Mouse (Mus musculus): ENCODE results near the gene Rita1.
A peak's percentile ranks its signal among the peaks of the same experiment; 100 is the strongest.

Gene Rita1

DNA sequence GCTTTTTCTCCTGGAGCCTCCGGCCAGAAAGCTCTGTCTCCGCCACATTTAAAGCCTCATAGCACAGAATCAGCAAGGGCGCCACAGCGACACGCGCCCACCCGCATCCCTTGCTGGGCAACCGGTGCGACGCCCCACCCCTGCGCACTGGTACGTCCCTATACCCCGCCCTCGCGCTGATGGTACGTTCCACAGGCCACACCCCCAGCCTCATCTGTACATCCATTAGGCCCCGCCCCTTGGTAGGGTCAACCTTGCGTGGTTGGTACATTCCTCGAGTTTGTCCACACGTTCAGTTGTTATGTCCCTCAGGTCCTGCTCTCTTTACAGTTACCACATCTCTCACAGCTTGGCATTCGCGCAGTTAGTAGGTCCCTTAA is at the start of gene Rita1, which contains the start of gene Ddx54:
Rita1 (minus strand) TSS at position 148 of the 380 bp plus-strand sequence.
Ddx54 (plus strand) TSS at position 298 of the 380 bp plus-strand sequence.
- peak; percentile 92 to 99 for DNase-seq (ENCODE audit: low spot score in 2 of 2)

DNA sequence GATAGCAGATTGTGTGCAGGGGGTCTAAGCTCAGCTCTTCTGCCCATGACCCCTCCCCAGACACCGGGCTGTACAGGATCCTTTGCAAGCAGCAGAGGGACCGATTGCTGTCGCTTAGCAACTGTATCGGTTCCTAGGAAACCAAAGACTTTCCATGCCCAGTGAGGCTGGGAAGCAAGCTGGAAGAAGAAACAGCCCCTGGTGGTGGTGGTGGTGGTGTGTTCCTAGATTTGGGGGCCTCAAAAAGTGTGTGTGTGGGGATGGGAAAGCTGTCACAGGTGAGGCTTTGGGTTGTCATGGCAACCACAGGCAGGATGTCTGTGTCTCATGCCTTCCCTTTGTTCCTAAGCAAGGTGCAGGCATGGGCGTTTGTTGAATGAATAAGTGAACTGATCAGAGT is 48.4 kb upstream of the Rita1 start:
- no peak for DNase-seq (ENCODE audit: low spot score in 2 of 2)

DNA sequence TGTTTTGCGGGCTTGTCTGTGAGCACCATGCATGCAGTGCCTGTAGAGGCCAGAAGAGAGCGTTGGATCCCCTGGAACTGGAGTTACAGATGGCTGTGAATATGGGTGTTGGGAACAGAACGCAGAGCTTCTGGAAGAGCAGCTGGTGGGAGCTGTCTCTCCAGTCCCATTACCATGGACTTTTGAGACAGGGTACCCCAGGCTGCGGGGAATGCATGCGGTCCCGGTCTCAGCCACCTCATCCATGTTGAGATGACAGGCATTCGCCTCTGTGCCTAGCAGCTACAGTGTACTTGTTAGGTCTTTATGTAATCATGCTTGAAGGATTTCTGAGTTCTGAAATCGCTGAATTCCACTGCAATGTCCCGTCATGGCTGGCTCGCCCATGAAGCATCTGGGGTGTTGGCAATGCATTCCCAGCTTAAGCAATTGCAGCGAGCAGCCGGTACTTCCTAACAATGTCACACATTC is 43.9 kb upstream of the Rita1 start:
- no peak for DNase-seq (ENCODE audit: low spot score in 2 of 2)

DNA sequence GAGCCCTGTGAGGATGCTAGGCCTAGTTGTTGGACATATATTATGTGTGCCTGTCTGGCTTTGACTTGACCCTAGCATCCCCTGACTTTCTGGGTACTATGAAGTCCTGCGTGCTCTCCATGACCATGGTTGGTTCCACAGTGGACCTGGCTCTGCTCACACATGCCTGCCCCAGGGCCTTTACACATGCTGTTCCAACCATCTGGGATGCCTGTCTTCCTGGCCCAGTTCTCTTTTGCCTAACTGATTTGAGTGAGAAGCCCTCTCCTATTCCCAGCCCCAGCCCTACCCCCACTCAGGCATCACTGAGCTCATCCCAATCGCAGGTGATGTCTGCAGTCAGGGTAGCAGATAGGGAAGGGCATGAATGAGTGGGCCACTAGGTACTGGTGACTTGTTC is 41.5 kb upstream of the Rita1 start:
- no peak for DNase-seq (ENCODE audit: low spot score in 2 of 2)

DNA sequence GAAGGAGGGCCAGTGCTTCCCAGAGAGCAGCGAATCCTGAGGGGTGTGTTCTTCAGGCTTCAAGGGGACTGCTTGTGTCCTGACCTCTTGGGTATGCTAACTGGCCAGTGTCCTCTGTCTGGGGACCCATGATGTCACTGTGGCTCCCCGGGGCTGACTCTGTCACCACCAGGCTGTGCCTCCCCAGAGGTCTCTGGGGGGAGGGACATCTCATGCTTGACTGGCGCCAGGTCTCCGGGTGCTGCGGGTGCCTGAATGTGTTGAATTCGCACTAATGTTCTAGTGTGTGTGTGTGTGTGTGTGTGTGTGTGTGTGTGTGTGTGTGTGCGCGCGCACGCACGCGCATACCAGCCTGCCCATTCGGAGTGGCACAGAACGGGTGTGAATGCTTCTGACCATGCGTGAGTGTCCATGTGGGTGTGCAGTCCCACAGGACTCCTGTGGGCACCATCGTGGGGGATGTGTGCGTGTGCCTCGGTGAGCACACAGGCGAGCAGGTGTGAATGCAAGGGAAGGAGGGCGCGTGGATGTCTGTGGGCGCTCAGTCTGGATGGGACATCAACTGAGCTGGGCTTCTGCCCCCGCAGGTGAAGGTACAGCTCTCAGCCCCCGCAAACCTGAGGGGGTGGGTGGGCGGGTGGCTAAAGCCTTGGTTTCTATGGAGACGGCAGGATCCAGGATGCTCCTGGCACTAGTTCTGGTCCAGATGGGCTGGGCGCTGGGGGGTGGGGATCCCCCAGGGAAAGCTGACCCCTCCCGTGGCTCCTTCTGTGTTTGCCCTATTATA is 40.7 kb upstream of the Rita1 start:
- DNase-seq (ENCODE audit: low spot score in 2 of 2): no peak

DNA sequence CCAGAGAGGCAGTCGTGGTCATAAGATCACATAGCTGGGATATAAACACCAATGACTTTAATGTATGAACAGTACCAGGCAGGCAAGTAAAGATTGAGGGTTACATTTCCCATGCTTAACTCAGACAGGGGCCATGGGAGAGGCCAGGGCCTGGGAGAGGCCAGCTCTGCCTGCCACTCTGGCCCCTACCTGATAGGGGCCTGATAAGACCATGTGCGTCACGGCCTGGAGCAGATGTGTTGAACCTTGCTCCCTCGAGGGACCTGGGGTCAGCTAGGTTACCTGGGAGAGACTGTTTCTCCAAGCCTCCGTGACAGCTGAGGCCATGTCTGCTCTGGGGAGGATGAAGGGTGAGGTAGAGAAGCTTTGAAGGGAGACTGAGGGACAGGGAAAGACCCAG is 38.8 kb upstream of the Rita1 start:
- DNase-seq (ENCODE audit: low spot score in 2 of 2): no peak

DNA sequence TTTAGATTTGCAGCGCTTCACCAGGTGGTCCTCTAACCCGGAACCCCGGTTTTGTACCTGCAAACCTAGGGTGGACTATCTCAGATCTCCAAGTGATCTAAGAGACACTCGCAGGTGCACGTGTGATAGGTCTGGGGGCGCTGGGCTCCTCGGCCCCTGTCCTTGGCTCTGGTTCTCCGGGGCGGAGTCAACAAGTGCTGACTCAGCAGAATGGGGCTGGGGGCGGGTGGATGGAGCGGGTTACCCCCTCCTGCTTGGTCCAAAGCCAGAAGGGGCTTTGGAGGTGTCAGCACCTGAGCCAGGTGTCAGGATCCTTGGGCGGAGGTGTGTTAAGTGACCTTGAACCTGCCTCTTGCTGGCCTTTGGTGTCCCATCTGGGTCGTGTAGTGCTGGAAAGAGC is 37.5 kb upstream of the Rita1 start:
- no peak for DNase-seq (ENCODE audit: low spot score in 2 of 2)

DNA sequence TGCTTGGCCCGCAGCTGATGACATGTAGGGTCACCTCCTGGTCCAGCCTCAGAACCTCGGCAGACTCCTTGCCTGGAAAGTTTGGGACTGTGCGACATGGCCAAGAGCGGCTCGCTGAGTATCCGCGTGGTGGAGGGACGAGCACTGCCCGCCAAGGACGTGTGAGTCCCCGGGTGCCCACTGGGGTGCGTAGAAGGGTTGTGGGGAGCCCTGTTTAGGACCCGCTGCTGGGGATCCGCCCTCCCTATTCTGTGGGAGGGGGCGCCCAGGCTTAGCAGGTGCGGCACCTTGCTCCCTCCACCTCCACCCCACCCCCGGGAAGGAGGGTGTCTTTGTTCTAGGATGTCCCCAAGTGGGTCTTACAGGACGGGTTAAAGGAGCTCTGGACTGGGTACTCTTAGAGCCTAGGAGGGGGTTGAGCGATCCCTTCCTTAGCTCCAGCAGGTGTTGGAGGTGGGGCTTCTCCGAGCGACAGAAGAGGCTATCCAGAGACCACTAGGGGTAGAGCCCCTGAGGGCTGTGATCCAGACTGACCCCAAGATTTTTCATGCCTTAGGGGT is 37.1 kb upstream of the Rita1 start:
- peak in 1 of 2 experiments; percentile 21 for DNase-seq (ENCODE audit: low spot score in 2 of 2)

DNA sequence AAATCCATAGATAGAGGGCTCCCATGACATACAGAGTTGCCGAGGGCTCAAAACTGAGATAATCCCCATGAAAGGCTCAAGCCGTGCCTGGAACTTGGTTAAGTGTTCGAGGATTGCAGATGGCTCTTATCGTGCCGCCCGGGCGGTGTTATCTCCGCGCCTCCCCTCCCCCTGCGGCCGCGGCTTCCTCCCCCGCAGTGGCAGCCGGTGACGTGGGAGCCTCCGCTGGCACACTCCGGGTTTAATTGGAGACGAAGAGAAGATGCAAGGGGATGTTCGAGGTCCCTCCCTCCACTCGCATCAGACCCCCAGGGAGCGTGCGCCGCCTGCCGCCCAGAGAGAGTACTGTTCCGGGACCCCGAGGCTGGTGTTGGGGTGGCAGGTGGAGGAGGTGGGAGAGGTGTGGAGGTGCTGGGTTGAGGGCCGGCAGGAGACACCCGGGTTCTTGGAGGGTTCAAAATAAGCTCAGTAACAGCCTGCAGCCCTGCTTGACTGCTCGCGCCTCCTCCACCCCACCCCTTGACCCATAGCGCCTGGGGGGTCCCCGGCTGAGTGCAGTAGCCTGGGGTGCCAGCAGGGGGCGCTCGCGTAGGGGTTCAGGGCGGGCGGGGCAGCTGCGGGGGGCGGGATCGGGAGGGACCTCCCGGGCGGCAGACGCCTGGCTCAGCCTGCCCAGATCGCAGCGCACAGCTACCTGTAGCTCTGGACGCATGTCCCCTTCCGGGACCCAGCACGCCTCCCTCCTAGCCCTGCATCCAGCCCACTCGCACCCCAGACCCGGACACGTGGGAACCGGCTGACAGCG is 36.4 kb upstream of the Rita1 start, which contains the start of gene Rasal1:
Rasal1 (plus strand) TSS at position 244 of the 805 bp plus-strand sequence.
- DNase-seq (ENCODE audit: low spot score in 2 of 2): peak in 1 of 2 experiments; percentile 15

DNA sequence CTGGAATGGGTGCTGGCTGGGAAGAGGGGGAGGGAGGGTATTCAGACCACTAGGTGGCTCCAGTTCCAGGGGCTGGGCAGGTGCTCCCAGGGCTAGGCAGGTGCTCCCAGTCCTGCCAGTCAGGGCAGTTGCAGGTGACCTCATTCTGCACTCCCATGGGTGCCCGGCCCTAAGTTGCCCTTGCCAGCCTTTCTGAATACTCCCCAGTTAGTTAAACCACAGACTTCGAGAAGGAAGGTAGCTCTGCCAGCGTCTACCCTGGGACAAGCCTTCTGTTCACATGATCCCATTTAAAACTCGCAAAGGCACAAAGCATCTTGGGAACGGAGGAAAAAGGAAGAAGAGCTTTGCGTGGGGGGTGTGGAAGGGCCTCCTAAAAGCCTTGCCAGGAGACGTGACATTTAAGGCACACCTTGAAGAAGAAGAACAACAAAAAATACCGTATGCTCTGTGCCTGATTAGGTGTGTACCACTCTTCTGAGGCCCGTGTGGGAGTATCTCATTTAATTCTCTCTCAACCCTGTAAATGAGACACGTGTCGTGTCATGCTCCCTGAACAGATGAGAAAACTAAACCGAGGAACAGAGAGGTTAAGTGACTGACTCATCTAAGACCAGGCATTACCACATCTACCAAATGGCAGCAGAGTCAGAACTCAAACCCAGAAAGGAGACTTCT is 35.6 kb upstream of the Rita1 start:
- DNase-seq (ENCODE audit: low spot score in 2 of 2): no peak

DNA sequence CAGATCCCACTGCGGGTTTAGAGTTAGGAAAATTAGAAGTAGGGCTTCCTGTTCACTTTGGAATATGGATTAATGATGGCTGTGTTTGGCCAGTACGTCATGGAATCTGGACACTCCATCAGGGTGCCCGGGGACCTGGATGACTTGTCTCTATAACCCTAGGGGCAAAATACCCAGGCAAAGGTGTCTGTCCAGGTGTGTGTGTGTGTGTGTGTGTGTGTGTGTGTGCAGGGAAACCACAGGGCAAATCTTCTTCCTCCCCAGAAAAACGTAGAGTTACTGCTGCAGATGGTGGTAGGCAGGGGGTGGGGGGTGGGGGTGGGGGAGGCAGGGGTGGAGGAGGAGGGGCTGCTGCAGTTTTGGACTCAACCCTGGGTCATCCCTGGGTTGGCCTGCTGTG is 35.0 kb upstream of the Rita1 start:
- no peak for DNase-seq (ENCODE audit: low spot score in 2 of 2)

DNA sequence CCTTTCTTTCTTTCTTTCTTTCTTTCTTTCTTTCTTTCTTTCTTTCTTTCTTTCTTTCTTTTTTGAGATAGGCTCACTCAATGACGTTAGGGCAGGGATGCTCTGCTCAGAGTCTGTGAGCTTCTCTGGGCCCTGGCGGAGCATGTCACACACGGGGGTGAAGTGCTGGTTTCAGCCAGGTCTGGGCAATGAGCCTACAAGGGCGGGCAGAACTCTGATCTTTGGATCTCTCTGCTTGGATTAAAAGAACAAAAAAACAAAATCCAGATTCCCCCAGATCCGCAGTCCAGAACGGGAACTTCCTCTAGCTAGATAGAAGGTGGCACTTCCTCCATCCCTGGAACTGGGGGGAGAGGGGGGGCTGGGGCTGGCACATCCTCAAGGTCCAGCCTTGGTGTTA is 33.5 kb upstream of the Rita1 start:
- DNase-seq (ENCODE audit: low spot score in 2 of 2): no peak

DNA sequence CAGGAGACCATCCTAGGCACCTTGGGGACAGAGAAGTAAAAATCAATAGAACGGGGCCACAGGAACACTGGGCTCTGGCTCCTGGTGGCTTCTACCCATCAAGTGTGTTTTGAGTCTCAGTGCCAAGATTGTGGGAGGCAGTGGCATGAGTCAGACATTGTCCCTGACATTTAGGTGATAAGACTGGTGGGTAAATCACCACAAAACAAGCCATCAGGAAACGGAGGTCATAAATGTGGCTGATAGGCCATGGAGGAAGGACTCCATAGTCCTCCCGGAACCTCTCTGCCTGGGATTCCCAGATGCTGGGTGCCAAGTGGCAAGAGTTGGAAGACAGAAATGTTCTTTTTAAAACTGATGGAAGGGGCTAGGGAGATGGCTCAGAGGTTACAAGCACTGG is 31.8 kb upstream of the Rita1 start:
- DNase-seq (ENCODE audit: low spot score in 2 of 2): no peak

DNA sequence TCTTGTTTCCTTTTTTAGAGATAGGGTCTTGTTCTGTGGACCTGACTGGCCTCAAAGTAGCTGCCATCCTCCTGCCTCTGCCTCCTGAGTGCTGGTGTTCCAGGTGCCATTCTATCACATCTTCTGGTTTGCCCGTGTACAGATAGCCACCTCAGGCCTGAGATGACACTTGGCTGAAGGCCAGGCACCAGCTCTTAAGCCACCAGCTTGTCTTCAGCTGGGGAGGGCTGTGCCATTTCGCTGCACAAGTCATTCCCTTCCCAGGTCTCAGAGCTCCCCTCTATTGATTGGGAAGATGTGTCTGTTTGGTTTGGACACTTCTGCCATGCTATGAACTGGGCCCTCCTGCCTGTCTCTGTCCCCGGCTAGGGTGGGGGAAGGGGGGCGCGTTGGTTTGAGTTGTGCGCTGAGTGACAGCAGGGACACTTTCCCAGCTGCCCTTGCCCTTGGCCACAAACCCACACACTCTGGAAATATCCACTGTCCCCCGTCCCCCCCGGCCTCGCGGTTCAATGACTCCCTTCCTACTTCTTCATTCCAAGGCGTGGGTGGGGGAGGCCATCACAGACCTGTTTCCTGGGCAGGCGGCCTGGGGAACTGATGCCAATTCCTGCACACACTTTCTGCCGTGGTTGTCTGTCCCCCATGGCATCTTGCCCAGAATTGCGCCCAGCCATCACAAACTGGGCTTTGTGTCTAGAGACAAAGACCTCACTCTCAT is 31.1 kb upstream of the Rita1 start:
- DNase-seq (ENCODE audit: low spot score in 2 of 2): no peak

DNA sequence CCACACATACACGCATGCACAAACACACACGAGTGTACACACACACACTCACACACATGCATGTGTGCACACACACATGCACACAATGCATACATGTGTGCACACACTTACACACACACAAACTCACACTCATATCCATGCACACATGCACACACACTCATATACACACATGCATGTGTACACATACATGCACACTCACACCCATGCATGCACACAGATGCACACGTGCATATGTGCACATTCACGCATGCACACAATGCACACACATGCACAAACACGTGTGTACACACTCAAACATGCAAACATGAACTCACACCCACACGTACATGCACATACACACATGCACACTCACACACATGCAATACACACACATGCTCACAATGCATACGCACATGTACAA is 27.7 kb upstream of the Rita1 start:
- no peak for DNase-seq (ENCODE audit: low spot score in 2 of 2)

DNA sequence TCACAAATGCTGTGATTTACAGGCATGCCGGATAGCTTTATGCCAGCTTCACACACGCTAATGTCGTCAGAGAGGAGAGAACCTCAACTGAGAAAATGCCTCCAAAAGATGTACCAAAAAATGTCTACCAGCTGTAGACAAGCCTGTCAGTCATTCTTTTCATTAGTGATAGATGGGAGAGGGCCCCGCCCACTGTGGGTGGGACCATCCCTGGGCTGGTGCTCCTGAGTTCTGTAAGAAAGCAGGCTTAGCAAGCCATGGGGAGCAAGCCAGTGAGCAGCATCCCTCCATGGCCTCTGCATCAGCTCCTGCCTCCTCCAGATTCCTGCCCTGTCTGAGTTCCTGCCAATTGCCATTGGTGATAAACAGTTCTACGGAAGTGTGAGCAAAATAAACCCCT is 23.2 kb upstream of the Rita1 start:
- no peak for DNase-seq (ENCODE audit: low spot score in 2 of 2)

DNA sequence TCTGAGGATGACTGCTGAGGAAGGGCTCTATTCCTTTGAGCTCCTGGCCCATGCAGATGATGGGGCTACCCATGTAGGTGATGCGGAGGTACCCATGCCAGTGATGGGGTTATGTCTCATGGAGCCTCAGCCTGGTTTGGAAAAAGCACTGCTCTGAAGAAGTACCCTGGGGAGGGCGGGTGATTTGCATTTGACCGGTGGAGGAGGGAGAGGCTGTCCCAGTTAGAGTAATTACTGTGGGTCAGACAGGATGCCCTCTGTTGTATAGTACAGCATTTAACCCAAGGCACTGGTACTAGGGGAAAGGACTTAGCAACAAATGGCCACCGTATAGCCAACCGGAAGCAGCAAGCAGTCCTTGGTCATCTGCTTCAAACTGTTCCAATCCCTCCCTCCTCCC is 22.5 kb upstream of the Rita1 start:
- DNase-seq (ENCODE audit: low spot score in 2 of 2): no peak

DNA sequence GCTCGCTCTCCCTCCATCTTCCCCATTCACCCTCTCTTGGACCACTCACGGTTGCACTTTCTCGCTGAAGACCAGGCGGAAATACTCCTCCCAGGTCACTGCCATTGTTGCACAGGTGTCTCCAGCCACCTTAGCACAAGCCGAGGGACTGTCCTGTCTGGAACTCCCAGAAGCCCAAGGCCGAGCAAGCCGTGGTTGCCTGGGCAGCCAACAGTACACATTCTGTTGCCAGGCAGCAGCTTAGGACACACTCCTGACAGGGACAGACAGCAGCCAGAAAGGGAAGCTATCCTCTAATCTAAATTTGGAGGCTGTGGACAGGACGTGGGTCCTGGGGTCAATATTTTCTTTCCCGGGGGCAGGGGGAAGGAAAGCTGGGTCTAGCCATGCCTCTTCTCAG is 21.7 kb upstream of the Rita1 start, which contains the start of gene Cfap73:
Cfap73 (minus strand) TSS at position 105 of the 400 bp plus-strand sequence.
- DNase-seq (ENCODE audit: low spot score in 2 of 2): no peak

DNA sequence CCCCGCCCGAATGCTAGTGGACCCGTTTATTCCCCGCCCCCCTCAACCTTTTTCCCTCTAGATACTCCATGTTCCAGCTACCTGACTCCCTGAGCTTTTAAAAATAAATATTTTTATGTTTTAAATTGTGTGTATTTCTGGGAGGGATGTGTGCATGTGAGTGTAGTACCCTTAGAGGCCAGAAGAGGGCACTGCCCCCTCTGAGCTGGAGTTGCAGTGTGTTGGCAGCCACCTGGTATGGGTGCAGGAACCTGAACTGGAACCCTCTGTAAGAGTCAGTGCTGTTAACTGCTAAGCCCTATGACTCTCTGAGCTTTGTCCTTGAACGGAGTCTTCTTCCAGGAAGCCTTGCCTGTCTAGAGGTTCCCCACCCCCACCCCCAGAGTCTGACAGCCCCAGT is 19.5 kb upstream of the Rita1 start:
- no peak for DNase-seq (ENCODE audit: low spot score in 2 of 2)

DNA sequence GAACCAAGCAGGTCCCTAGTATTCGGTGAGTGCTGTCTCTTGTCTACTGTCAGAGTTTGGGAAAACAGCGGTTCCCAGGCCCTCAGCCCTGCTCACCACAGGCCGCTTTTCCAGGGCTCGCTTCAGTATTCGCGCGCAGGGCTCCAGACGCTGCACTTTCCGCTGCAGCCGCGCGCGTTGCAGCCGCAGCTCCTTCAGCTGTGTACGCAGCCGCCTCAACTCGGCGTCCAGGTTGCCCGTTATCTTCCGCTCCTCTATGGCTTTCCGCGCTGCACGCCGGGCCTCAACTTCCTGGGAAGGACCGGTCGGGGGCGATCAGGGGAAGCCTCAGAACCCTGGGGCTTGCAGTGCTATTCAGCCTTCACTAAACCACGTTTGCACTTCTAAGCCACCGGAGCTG is 18.7 kb upstream of the Rita1 start:
- no peak for DNase-seq (ENCODE audit: low spot score in 2 of 2)

DNA sequence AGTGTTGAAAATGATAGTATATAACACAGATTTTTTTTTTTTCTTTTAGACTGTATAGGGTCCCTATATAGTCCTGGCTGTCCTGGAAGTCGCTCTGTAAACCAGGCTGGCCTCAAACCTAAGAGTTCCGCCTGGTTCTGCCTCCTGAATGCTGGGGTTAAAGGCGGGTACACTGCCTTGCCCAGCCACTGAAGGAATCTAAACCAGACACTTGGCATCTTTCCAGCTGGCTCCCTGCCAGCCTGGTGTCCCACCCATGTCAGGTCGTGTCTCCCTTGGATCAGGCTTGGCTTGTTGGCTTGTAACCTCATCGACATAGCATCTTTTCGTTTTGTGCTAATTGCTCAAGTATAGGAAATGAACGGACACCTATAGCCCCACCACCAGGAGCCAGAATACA is 16.2 kb upstream of the Rita1 start:
- no peak for DNase-seq (ENCODE audit: low spot score in 2 of 2)
